Mouse (Mus musculus) liver, embryonic 14.5 days (tissue): ENCODE data around the gene Krtap10-10.

Experiments
- CTCF ChIP-seq: IDR thresholded peaks from 2 replicates; pipeline ENCODE4 v1.5.1; 2016; ENCODE audit warnings: antibody characterized with exemption, low read depth, control low read depth
- EP300 ChIP-seq: IDR thresholded peaks from 2 replicates; pipeline ENCODE4 v1.6.1; 2016; ENCODE audit warnings: antibody characterized with exemption, low read depth

DNA sequence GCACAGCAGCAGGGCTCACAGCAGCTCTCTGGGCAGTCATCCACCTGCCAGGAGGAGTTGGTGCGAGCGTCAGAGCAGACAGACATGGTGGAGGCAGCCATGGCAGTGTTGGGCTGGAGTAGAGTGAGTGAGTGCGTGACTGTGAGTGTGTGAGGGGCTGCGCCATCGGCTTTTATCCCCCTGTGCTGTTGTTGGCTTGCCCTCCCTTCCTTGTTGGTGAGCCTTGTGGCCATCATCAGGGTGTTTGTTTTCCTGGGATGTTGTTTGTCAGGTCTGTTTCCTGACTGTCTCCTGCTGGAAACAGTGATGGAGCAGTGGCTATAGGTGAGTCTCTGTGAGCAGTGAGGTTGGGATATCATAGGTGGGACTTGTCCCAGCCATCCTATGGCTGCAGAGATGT, 24.0 kb upstream of the Krtap10-10 start, which contains the start of gene Gm9507:
- TF ChIP-seq CTCF (no peak), EP300 (no peak)
